Mouse (Mus musculus) hindbrain, embryonic 14.5 days (tissue): ENCODE measurements around the gene Mt1. TPM values are rescaled to one million over a fixed set of nuclear protein-coding genes. Genes with fewer than 3 reads are reported as not detected.
A peak's percentile ranks its signal among the peaks of the same experiment; 100 is the strongest.

ENCODE experiments used
- ATAC-seq: fragments of 200-750 bp; cut with Nextera tagmentation; 2 replicates; pipeline ENCODE4 v1.8.0; 2017; ENCODE audit warnings: moderate number of reproducible peaks, mild to moderate bottlenecking, moderate TSS enrichment, moderate library complexity; ENCODE audit not compliant: low FRiP score
- DNase-seq: peaks from one replicate; pipeline ENCODE4 v3.0.0-alpha.2; 2015; ENCODE audit warnings: low spot score
- H3K27ac ChIP-seq: fragments of 300-500 bp; sonication (generic); 2 replicates; pipeline ENCODE4 v1.5.1; 2014; ENCODE audit warnings: mild to moderate bottlenecking, moderate library complexity
- H3K27me3 ChIP-seq: fragments of 300-500 bp; sonication (generic); 2 replicates; pipeline ENCODE4 v1.6.1; 2014; ENCODE audit warnings: mild to moderate bottlenecking, low read length, mixed read lengths; ENCODE audit not compliant: control insufficient read depth, insufficient read depth
- H3K36me3 ChIP-seq: fragments of 300-500 bp; sonication (generic); replicated peaks from 2 replicates; pipeline ENCODE4 v1.6.1; 2014; ENCODE audit not compliant: control insufficient read depth, insufficient read depth
- H3K4me1 ChIP-seq: fragments of 300-500 bp; sonication (generic); replicated peaks from 2 replicates; pipeline ENCODE4 v1.6.1; 2014; ENCODE audit warnings: antibody characterized with exemption, low read length, mixed read lengths; ENCODE audit not compliant: control insufficient read depth, insufficient read depth
- H3K4me2 ChIP-seq: fragments of 300-500 bp; sonication (generic); replicated peaks from 2 replicates; pipeline ENCODE4 v1.6.1; 2014; ENCODE audit warnings: mild to moderate bottlenecking, moderate library complexity
- H3K4me3 ChIP-seq: fragments of 300-500 bp; sonication (generic); replicated peaks from 2 replicates; pipeline ENCODE4 v1.5.1; 2014; ENCODE audit warnings: mild to moderate bottlenecking, low read length
- H3K9ac ChIP-seq: fragments of 300-500 bp; sonication (generic); 2 replicates; pipeline ENCODE4 v1.6.1; 2014
- H3K9me3 ChIP-seq: fragments of 300-500 bp; sonication (generic); 2 replicates; pipeline ENCODE4 v1.6.1; 2016; ENCODE audit warnings: low read length; ENCODE audit not compliant: control insufficient read depth
- WGBS: fragments of 180-500 bp; shearing (Covaris S2); extraction: QIAGEN DNeasy Blood & Tissue Kit; methylation state at CpG from one replicate; pipeline ENCODE4 v1.1.7; 2014; 5-methylcytosine and 5-hydroxymethylcytosine counted together
- polyA plus RNA-seq: library from polyadenylated mRNA; unstranded; fragments of >200 nt; fragmentation: Nextera tagmentation; extraction: Ambion mirVana; gene quantifications from 2 replicates; pipeline ENCODE4 v1.2.1, GENCODE M21; 2014

Gene Mt1
- polyA plus RNA-seq, 1 experiment from 2014 or later, result 75.2 TPM

- H3K4me3 ChIP-seq, result no peak overlapping the region
- H3K27ac ChIP-seq, result no peak overlapping the region
- no peak for ATAC-seq
- peaks cover 6% of the 10 kb centered on the region; the same call in 1 of the 2 replicates for H3K27me3 ChIP-seq
- no peaks in the 10 kb centered on the region for H3K36me3 ChIP-seq
- no peak overlapping the region for H3K4me2 ChIP-seq
- H3K9ac ChIP-seq, result no peak overlapping the region
- DNase-seq, result no peak
- WGBS, result 57% methylated on average over 1 of the region's 1 CpGs
- 0 out of 2 replicates have a peak, but pooled peaks cover 3% of the 10 kb centered on the region for H3K4me1 ChIP-seq
- no peaks in the 10 kb centered on the region for H3K9me3 ChIP-seq
Measured at GRCm38 (mm10) chr8:94192926-94193325, 14.0 kb downstream of the Mt1 start.

GRCm38 (mm10) chr8:94194591-94195223 lies 15.8 kb downstream of the Mt1 start:
- Histone ChIP-seq H3K36me3 (no peaks in the 10 kb centered on the region), H3K9ac (no peak overlapping the region), H3K4me3 (no peak overlapping the region), H3K27ac (no peak overlapping the region), H3K4me1 (0 out of 2 replicates have a peak, but pooled peaks cover 3% of the 10 kb centered on the region), H3K4me2 (no peak overlapping the region), H3K9me3 (no peaks in the 10 kb centered on the region), H3K27me3 (no peaks in the 10 kb centered on the region)
- no peak for DNase-seq
- ATAC-seq, result no peak
- WGBS, result 87% methylated on average over 7 of the region's 7 CpGs

GRCm38 (mm10) chr8:94199202-94199869 lies 20.5 kb downstream of the Mt1 start:
- 47% methylated on average over 10 of the region's 10 CpGs for WGBS

GRCm38 (mm10) chr8:94204043-94204442 lies 25.2 kb downstream of the Mt1 start:
- 75% methylated on average over 3 of the region's 3 CpGs for WGBS
- H3K36me3 ChIP-seq, result no peaks in the 10 kb centered on the region

More at GRCm38 (mm10) chr8:94199202-94199869, 20.5 kb downstream of the Mt1 start:
- H3K4me3 ChIP-seq, result no peak overlapping the region
- no peaks in the 10 kb centered on the region for H3K27me3 ChIP-seq
- ATAC-seq, result no peak
- no peaks in the 10 kb centered on the region for H3K4me1 ChIP-seq
- H3K27ac ChIP-seq, result no peak overlapping the region
- no peak overlapping the region for H3K9ac ChIP-seq
- no peaks in the 10 kb centered on the region for H3K36me3 ChIP-seq
- peak; percentile 93 for DNase-seq
- H3K4me2 ChIP-seq, result no peak overlapping the region
- no peaks in the 10 kb centered on the region for H3K9me3 ChIP-seq

GRCm38 (mm10) chr8:94205736-94206135 lies 26.9 kb downstream of the Mt1 start:
- H3K36me3 ChIP-seq, result no peaks in the 10 kb centered on the region
- H3K4me3 ChIP-seq, result no peak overlapping the region
- 18% methylated on average over 5 of the region's 5 CpGs for WGBS
- no peak overlapping the region for H3K27ac ChIP-seq
- no peak overlapping the region for H3K9ac ChIP-seq
- H3K9me3 ChIP-seq, result no peaks in the 10 kb centered on the region
- H3K4me2 ChIP-seq, result no peak overlapping the region
- peak; percentile 37; the same call in 1 of the 2 replicates for ATAC-seq
- H3K27me3 ChIP-seq, result no peaks in the 10 kb centered on the region
- DNase-seq, result peak; percentile 81
- no peaks in the 10 kb centered on the region for H3K4me1 ChIP-seq

More at GRCm38 (mm10) chr8:94204043-94204442, 25.2 kb downstream of the Mt1 start:
- Histone ChIP-seq H3K27ac (no peak overlapping the region), H3K4me1 (no peaks in the 10 kb centered on the region), H3K4me2 (no peak overlapping the region), H3K4me3 (no peak overlapping the region), H3K9ac (no peak overlapping the region), H3K9me3 (no peaks in the 10 kb centered on the region), H3K27me3 (no peaks in the 10 kb centered on the region)
- no peak for DNase-seq
- ATAC-seq, result no peak

GRCm38 (mm10) chr8:94206256-94206655 lies 27.4 kb downstream of the Mt1 start:
- no peak for DNase-seq
- no peaks in the 10 kb centered on the region for H3K27me3 ChIP-seq
- H3K36me3 ChIP-seq, result no peaks in the 10 kb centered on the region
- no peak overlapping the region for H3K27ac ChIP-seq
- 85% methylated on average over 8 of the region's 8 CpGs for WGBS
- H3K4me2 ChIP-seq, result no peak overlapping the region
- ATAC-seq, result no peak
- H3K9ac ChIP-seq, result no peak overlapping the region
- no peaks in the 10 kb centered on the region for H3K9me3 ChIP-seq
- H3K4me1 ChIP-seq, result no peaks in the 10 kb centered on the region
- H3K4me3 ChIP-seq, result no peak overlapping the region

GRCm38 (mm10) chr8:94207491-94207890 lies 28.6 kb downstream of the Mt1 start:
- H3K9ac ChIP-seq, result no peak overlapping the region
- ATAC-seq (no peak), DNase-seq (no peak)
- H3K4me3 ChIP-seq, result no peak overlapping the region
- 83% methylated on average over 2 of the region's 2 CpGs for WGBS
- no peak overlapping the region for H3K4me2 ChIP-seq
- no peaks in the 10 kb centered on the region for H3K4me1 ChIP-seq
- no peaks in the 10 kb centered on the region for H3K9me3 ChIP-seq
- H3K36me3 ChIP-seq, result no peaks in the 10 kb centered on the region
- H3K27ac ChIP-seq, result no peak overlapping the region
- H3K27me3 ChIP-seq, result no peaks in the 10 kb centered on the region

GRCm38 (mm10) chr8:94209639-94210038 lies 30.8 kb downstream of the Mt1 start:
- H3K4me1 ChIP-seq, result no peaks in the 10 kb centered on the region; the same call in 1 of the 2 replicates
- no peak for DNase-seq
- 78% methylated on average over 6 of the region's 6 CpGs for WGBS
- H3K27ac ChIP-seq, result no peak overlapping the region
- no peaks in the 10 kb centered on the region for H3K27me3 ChIP-seq
- H3K4me3 ChIP-seq, result no peak overlapping the region
- H3K9ac ChIP-seq, result no peak overlapping the region
- ATAC-seq, result no peak
- H3K4me2 ChIP-seq, result no peak overlapping the region
- no peaks in the 10 kb centered on the region for H3K9me3 ChIP-seq
- no peaks in the 10 kb centered on the region for H3K36me3 ChIP-seq

GRCm38 (mm10) chr8:94210225-94210624 lies 31.3 kb downstream of the Mt1 start:
- Histone ChIP-seq H3K9me3 (no peaks in the 10 kb centered on the region), H3K36me3 (no peaks in the 10 kb centered on the region)

More at GRCm38 (mm10) chr8:94210225-94210624, 31.3 kb downstream of the Mt1 start:
- no peak for ATAC-seq
- H3K4me2 ChIP-seq, result no peak overlapping the region
- H3K9ac ChIP-seq, result no peak overlapping the region
- no peak overlapping the region for H3K4me3 ChIP-seq
- peaks cover 2% of the 10 kb centered on the region; the same call in 1 of the 2 replicates for H3K4me1 ChIP-seq
- H3K27ac ChIP-seq, result no peak overlapping the region
- H3K27me3 ChIP-seq, result no peaks in the 10 kb centered on the region
- WGBS, result 69% methylated on average over 3 of the region's 3 CpGs
- DNase-seq, result no peak
